Mouse (Mus musculus): ENCODE measurements around the gene Osbpl7. TPM values are rescaled to one million over a fixed set of nuclear protein-coding genes. Genes with fewer than 3 reads are reported as not detected.

Osbpl7 gene
- polyA plus RNA-seq, 1 experiment from 2014 or later: 6.7 TPM

- no peak overlapping the region for H3K4me2 ChIP-seq (ENCODE audit: low read length)
- peaks cover 43% of the 10 kb centered on the region for H3K27me3 ChIP-seq (replicated peaks; ENCODE audit: control insufficient read depth, insufficient read depth, low read length)
- no peaks in the 10 kb centered on the region for H3K36me3 ChIP-seq (ENCODE audit: control insufficient read depth, insufficient read depth, low read length)
- H3K27ac ChIP-seq (ENCODE audit: low read depth, low read length): no peak overlapping the region
- no peak overlapping the region for H3K9ac ChIP-seq (ENCODE audit: low read length)
- no peaks in the 10 kb centered on the region for H3K9me3 ChIP-seq (replicated peaks; ENCODE audit: control insufficient read depth, low read length)
- no peak for ATAC-seq
- WGBS: 80% methylated on average over 9 of the region's 9 CpGs
- no peak for DNase-seq (ENCODE audit: low spot score)
- no peak overlapping the region for H3K4me3 ChIP-seq (ENCODE audit: low read depth, low read length)
- peaks cover 5% of the 10 kb centered on the region for H3K4me1 ChIP-seq (ENCODE audit: control insufficient read depth, insufficient read depth, low read length)
Observed at GRCm38 (mm10) chr11:97112519-97113125, 62.2 kb downstream of the Osbpl7 start.

DNA sequence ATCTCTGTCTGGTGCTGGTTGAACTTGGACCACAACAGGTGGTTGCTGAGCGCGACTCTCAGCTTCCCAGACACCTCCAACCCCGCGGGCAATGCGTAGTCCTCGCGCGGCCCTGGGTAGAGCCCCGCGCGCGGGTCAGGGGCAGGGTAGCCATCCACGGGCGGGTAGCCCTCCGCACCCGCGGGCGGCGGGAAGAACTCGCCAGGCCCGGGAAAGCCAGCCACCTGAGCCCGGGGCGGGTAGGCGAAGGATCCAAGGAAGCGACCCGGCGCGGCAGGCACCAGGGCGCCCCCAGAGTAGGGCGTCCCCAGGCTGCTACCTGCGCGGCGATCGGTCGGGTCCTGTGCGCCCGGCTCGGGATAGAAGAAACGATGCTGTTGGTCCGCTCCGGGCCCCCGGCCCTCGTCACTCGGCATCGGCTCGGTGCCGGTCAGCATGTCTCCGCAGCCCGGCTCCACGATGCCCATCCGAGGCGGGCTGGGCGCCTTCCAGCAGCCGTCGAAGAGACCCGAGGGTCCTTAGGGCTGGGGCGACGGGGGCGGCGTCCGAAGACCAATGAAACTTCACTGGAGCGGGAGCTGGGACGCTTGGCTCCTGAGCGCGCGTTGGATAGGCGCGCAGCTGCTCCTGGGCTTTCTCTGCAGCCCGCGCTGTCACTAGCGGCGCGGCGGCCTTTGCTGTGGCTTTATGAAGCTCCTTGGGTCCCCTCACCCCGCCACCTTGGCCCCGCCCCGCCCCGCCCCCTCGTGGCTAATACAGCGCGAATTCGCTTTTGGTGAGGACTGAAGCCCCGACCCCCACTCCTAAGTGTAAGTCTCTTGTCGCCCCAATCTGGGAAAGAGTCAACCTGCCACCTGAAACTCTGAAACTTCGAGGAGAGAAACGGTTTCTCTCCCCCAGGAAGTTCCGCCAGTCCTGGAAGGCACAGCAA, 64.5 kb downstream of the Osbpl7 start, which contains the start of gene Tbx21:
Gene Tbx21, minus strand, starts transcription at position 661 of the 931 bp plus-strand sequence.
- WGBS: under 1% methylated on average over 73 of the region's 87 CpGs

DNA sequence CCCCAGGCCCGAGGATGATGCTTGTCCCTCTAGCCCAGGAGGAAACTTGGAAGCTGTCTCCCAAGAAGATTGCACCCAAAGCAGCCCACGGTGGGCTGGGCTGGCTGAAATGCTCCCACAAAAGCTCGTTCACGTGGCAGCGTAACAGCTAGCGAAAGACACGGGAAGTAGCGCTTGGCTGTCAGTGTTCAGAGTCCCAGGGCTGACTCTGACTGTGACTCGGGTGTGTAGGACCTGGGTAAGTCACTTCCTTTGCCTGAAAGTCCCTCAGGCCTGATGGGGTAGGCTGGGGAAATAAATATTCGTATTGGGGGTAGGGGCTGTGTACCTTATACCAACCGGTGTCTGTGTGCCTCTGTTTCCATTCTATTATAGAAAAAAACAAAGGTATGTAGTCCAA, 65.4 kb downstream of the Osbpl7 start:
- DNase-seq (ENCODE audit: low spot score): no peak
- Histone ChIP-seq H3K36me3 (ENCODE audit: control insufficient read depth, insufficient read depth, low read length) (no peaks in the 10 kb centered on the region), H3K4me3 (ENCODE audit: low read depth, low read length) (no peak overlapping the region), H3K9me3 (replicated peaks; ENCODE audit: control insufficient read depth, low read length) (no peaks in the 10 kb centered on the region), H3K27me3 (replicated peaks; ENCODE audit: control insufficient read depth, insufficient read depth, low read length) (peaks cover 43% of the 10 kb centered on the region), H3K4me2 (ENCODE audit: low read length) (no peak overlapping the region; the same call in 1 of the 2 replicates), H3K4me1 (ENCODE audit: control insufficient read depth, insufficient read depth, low read length) (peaks cover 5% of the 10 kb centered on the region), H3K27ac (ENCODE audit: low read depth, low read length) (no peak overlapping the region), H3K9ac (ENCODE audit: low read length) (no peak overlapping the region)
- 5% methylated on average over 11 of the region's 11 CpGs for WGBS
- ATAC-seq: no peak

More for the DNA sequence above, 64.5 kb downstream of the Osbpl7 start, which contains the start of gene Tbx21:
- H3K9me3 ChIP-seq (replicated peaks; ENCODE audit: control insufficient read depth, low read length): no peaks in the 10 kb centered on the region
- peak within 1 kb of the TSS; percentile 56 for H3K4me2 ChIP-seq (ENCODE audit: low read length)
- H3K4me3 ChIP-seq (ENCODE audit: low read depth, low read length): peak within 1 kb of the TSS; percentile 31
- peaks cover 43% of the 10 kb centered on the region for H3K27me3 ChIP-seq (replicated peaks; ENCODE audit: control insufficient read depth, insufficient read depth, low read length)
- H3K27ac ChIP-seq (ENCODE audit: low read depth, low read length): no peak within 1 kb of the TSS
- ATAC-seq: no peak
- peak; percentile 16 for DNase-seq (ENCODE audit: low spot score)
- H3K36me3 ChIP-seq (ENCODE audit: control insufficient read depth, insufficient read depth, low read length): no peaks in the 10 kb centered on the region
- peaks cover 5% of the 10 kb centered on the region for H3K4me1 ChIP-seq (ENCODE audit: control insufficient read depth, insufficient read depth, low read length)
- H3K9ac ChIP-seq (ENCODE audit: low read length): peak within 1 kb of the TSS; percentile 37; the same call in 1 of the 2 replicates

Small RNAs within 50 kb of the gene (microRNA-seq; reads per million reads assigned to microRNA genes)
- not detected for gene Mir8103

Other genes with a start within 250 kb of the Osbpl7 start
- gene Nfe2l1, start 220.7 kb upstream of the Osbpl7 start, polyA plus RNA-seq (2014; fragmentation: Nextera tagmentation; extraction: Ambion mirVana): 28.0 and 38.6 TPM in 2 replicates
- gene Copz2, start 200.8 kb upstream of the Osbpl7 start, polyA plus RNA-seq (2014; fragmentation: Nextera tagmentation; extraction: Ambion mirVana): 14.7 and 15.0 TPM in 2 replicates
- 91.2 and 98.4 TPM in 2 replicates for gene Cdk5rap3, start 134.1 kb upstream of the Osbpl7 start, polyA plus RNA-seq (2014; fragmentation: Nextera tagmentation; extraction: Ambion mirVana)
- 0.09 TPM in 1 of 2 replicates, not detected in the other for gene Prr15l, start 122.5 kb upstream of the Osbpl7 start, polyA plus RNA-seq (2014; fragmentation: Nextera tagmentation; extraction: Ambion mirVana)
- 19.0 and 21.9 TPM in 2 replicates for gene Pnpo, start 106.6 kb upstream of the Osbpl7 start, polyA plus RNA-seq (2014; fragmentation: Nextera tagmentation; extraction: Ambion mirVana)
- gene Sp2, start 67.7 kb upstream of the Osbpl7 start, polyA plus RNA-seq (2014; fragmentation: Nextera tagmentation; extraction: Ambion mirVana): 14.3 and 14.6 TPM in 2 replicates
- 0.17 TPM in 1 of 2 replicates, not detected in the other for gene Sp6, start 37.2 kb upstream of the Osbpl7 start, polyA plus RNA-seq (2014; fragmentation: Nextera tagmentation; extraction: Ambion mirVana)
- gene Scrn2, start 20.7 kb upstream of the Osbpl7 start, polyA plus RNA-seq (2014; fragmentation: Nextera tagmentation; extraction: Ambion mirVana): 15.0 and 15.4 TPM in 2 replicates
- 4.3 and 4.5 TPM in 2 replicates for gene Lrrc46, start 9.2 kb upstream of the Osbpl7 start, polyA plus RNA-seq (2014; fragmentation: Nextera tagmentation; extraction: Ambion mirVana)
- 56.2 and 57.6 TPM in 2 replicates for gene Mrpl10, start 9.1 kb upstream of the Osbpl7 start, polyA plus RNA-seq (2014; fragmentation: Nextera tagmentation; extraction: Ambion mirVana)
- 0.11 and 0.13 TPM in 2 replicates for gene Tbx21, start 64.7 kb downstream of the Osbpl7 start, polyA plus RNA-seq (2014; fragmentation: Nextera tagmentation; extraction: Ambion mirVana)
- gene Tbkbp1, start 100.9 kb downstream of the Osbpl7 start, polyA plus RNA-seq (2014; fragmentation: Nextera tagmentation; extraction: Ambion mirVana): 4.8 and 5.4 TPM in 2 replicates
- gene Kpnb1, start 137.3 kb downstream of the Osbpl7 start, polyA plus RNA-seq (2014; fragmentation: Nextera tagmentation; extraction: Ambion mirVana): 41.7 and 41.9 TPM in 2 replicates
- gene Npepps, start 230.0 kb downstream of the Osbpl7 start, polyA plus RNA-seq (2014; fragmentation: Nextera tagmentation; extraction: Ambion mirVana): 91.3 and 97.4 TPM in 2 replicates